Mouse (Mus musculus) neural tube, embryonic 12.5 days (tissue): ENCODE results near the gene Tmem121b. TPM values are rescaled to one million over a fixed set of nuclear protein-coding genes. Genes with fewer than 3 reads are reported as not detected.

Experiments
- ATAC-seq: fragments of 200-750 bp; cut with Nextera tagmentation; 2 replicates; pipeline ENCODE4 v1.8.0; 2017; ENCODE audit warnings: low read depth, mild to moderate bottlenecking, moderate TSS enrichment, moderate library complexity; ENCODE audit not compliant: low FRiP score
- H3K27ac ChIP-seq: fragments of 300-500 bp; sonication (generic); 2 replicates; pipeline ENCODE4 v1.5.1; 2016
- H3K27me3 ChIP-seq: fragments of 300-500 bp; sonication (generic); replicated peaks from 2 replicates; pipeline ENCODE4 v1.6.1; 2016; ENCODE audit warnings: mild to moderate bottlenecking
- H3K36me3 ChIP-seq: fragments of 300-500 bp; sonication (generic); 2 replicates; pipeline ENCODE4 v1.6.1; 2016; ENCODE audit warnings: mild to moderate bottlenecking
- H3K4me1 ChIP-seq: fragments of 300-500 bp; sonication (generic); 2 replicates; pipeline ENCODE4 v1.6.1; 2016
- H3K4me2 ChIP-seq: fragments of 300-500 bp; sonication (generic); replicated peaks from 2 replicates; pipeline ENCODE4 v1.6.1; 2016; ENCODE audit warnings: mild to moderate bottlenecking
- H3K4me3 ChIP-seq: fragments of 300-500 bp; sonication (generic); 2 replicates; pipeline ENCODE4 v1.5.1; 2016
- H3K9ac ChIP-seq: fragments of 300-500 bp; sonication (generic); 2 replicates; pipeline ENCODE4 v1.6.1; 2016; ENCODE audit warnings: mild to moderate bottlenecking
- H3K9me3 ChIP-seq: fragments of 300-500 bp; sonication (generic); 2 replicates; pipeline ENCODE4 v1.6.1; 2016; ENCODE audit warnings: mild to moderate bottlenecking
- WGBS: fragments of 180-500 bp; shearing (Covaris S2); methylation state at CpG from one replicate; pipeline ENCODE4 v1.1.7; 2016; 5-methylcytosine and 5-hydroxymethylcytosine counted together
- polyA plus RNA-seq: library from polyadenylated mRNA; unstranded; fragments of >200 nt; fragmentation: Nextera tagmentation; extraction: Ambion mirVana; gene quantifications from 2 replicates; pipeline ENCODE4 v1.2.1, GENCODE M21; 2016

Tmem121b gene
- polyA plus RNA-seq = 2.5 and 3.2 TPM in 2 replicates

GRCm38 (mm10) chr6:120493374-120494181 is at the start of gene Tmem121b:
Tmem121b (minus strand) TSS chr6:120493807.
- ATAC-seq = peak; percentile 88

GRCm38 (mm10) chr6:120542061-120542460 is 48.5 kb upstream of the Tmem121b start:
- Histone ChIP-seq H3K36me3 (no peaks in the 10 kb centered on the region), H3K9me3 (no peaks in the 10 kb centered on the region), H3K9ac (no peak overlapping the region), H3K4me3 (no peak overlapping the region), H3K4me2 (no peak overlapping the region), H3K27ac (no peak overlapping the region), H3K4me1 (peaks cover 5% of the 10 kb centered on the region; the same call in 1 of the 2 replicates), H3K27me3 (no peaks in the 10 kb centered on the region)
- ATAC-seq = no peak
- WGBS = 6% methylated on average over 1 of the region's 1 CpGs

More at GRCm38 (mm10) chr6:120493374-120494181, at the start of gene Tmem121b:
- peak within 1 kb of the TSS; percentile 86 for H3K4me2 ChIP-seq
- peak within 1 kb of the TSS; percentile 95 for H3K27ac ChIP-seq
- H3K36me3 ChIP-seq = no peaks in the 10 kb centered on the region
- peaks cover 19% of the 10 kb centered on the region for H3K27me3 ChIP-seq
- no peaks in the 10 kb centered on the region for H3K9me3 ChIP-seq
- H3K9ac ChIP-seq = peak within 1 kb of the TSS; percentile 88
- peaks cover 52% of the 10 kb centered on the region for H3K4me1 ChIP-seq
- peak within 1 kb of the TSS; percentile 81 for H3K4me3 ChIP-seq
- under 1% methylated on average over 75 of the region's 84 CpGs for WGBS

- no peaks in the 10 kb centered on the region for H3K9me3 ChIP-seq
- no peak overlapping the region for H3K4me2 ChIP-seq
- H3K27me3 ChIP-seq = no peaks in the 10 kb centered on the region
- H3K27ac ChIP-seq = no peak overlapping the region
- 51% methylated on average over 2 of the region's 2 CpGs for WGBS
- no peak overlapping the region for H3K4me3 ChIP-seq
- H3K4me1 ChIP-seq = peaks cover 5% of the 10 kb centered on the region; the same call in 1 of the 2 replicates
- H3K9ac ChIP-seq = no peak overlapping the region
- ATAC-seq = no peak
- no peaks in the 10 kb centered on the region for H3K36me3 ChIP-seq
Measured at GRCm38 (mm10) chr6:120541386-120541785, 47.8 kb upstream of the Tmem121b start.

- WGBS = 24% methylated on average over 10 of the region's 10 CpGs
- Histone ChIP-seq H3K4me2 (peak overlapping the region; percentile 57), H3K27ac (no peak overlapping the region; the same call in 1 of the 2 replicates), H3K27me3 (no peaks in the 10 kb centered on the region), H3K9me3 (no peaks in the 10 kb centered on the region), H3K36me3 (no peaks in the 10 kb centered on the region), H3K4me1 (peaks cover 5% of the 10 kb centered on the region; the same call in 1 of the 2 replicates), H3K4me3 (no peak overlapping the region), H3K9ac (no peak overlapping the region)
- ATAC-seq = peak; percentile 18; the same call in 1 of the 2 replicates
Measured at GRCm38 (mm10) chr6:120539781-120540231, 46.2 kb upstream of the Tmem121b start.

- 1% methylated on average over 16 of the region's 16 CpGs for WGBS
- no peaks in the 10 kb centered on the region for H3K36me3 ChIP-seq
- 0 out of 2 replicates have a peak overlapping the region, but pooled peaks have one; percentile 14 for H3K9ac ChIP-seq
- H3K27me3 ChIP-seq = no peaks in the 10 kb centered on the region
- H3K9me3 ChIP-seq = no peaks in the 10 kb centered on the region
- peak; percentile 97 for ATAC-seq
- peak overlapping the region; percentile 57 for H3K4me2 ChIP-seq
- peak overlapping the region; percentile 18; the same call in 1 of the 2 replicates for H3K4me3 ChIP-seq
- no peak overlapping the region; the same call in 1 of the 2 replicates for H3K27ac ChIP-seq
- H3K4me1 ChIP-seq = peaks cover 5% of the 10 kb centered on the region; the same call in 1 of the 2 replicates
Measured at GRCm38 (mm10) chr6:120539132-120539759, 45.6 kb upstream of the Tmem121b start.

- no peak overlapping the region for H3K4me2 ChIP-seq
- no peaks in the 10 kb centered on the region for H3K36me3 ChIP-seq
- ATAC-seq = no peak
- no peak overlapping the region for H3K4me3 ChIP-seq
- H3K9ac ChIP-seq = no peak overlapping the region
- 80% methylated on average over 2 of the region's 2 CpGs for WGBS
- no peaks in the 10 kb centered on the region for H3K27me3 ChIP-seq
- H3K9me3 ChIP-seq = no peaks in the 10 kb centered on the region
- H3K27ac ChIP-seq = no peak overlapping the region
- H3K4me1 ChIP-seq = peaks cover 5% of the 10 kb centered on the region; the same call in 1 of the 2 replicates
Measured at GRCm38 (mm10) chr6:120536337-120536736, 42.7 kb upstream of the Tmem121b start.

GRCm38 (mm10) chr6:120532594-120532993 is 39.0 kb upstream of the Tmem121b start:
- 77% methylated on average over 1 of the region's 1 CpGs for WGBS
- Histone ChIP-seq H3K4me1 (peaks cover 21% of the 10 kb centered on the region), H3K27me3 (no peaks in the 10 kb centered on the region), H3K9me3 (no peaks in the 10 kb centered on the region), H3K9ac (no peak overlapping the region), H3K4me3 (no peak overlapping the region), H3K27ac (no peak overlapping the region), H3K36me3 (no peaks in the 10 kb centered on the region), H3K4me2 (no peak overlapping the region)
- no peak for ATAC-seq

GRCm38 (mm10) chr6:120531020-120531965 is 37.7 kb upstream of the Tmem121b start, which contains the start of gene Hdhd5:
Hdhd5 (minus strand) TSS chr6:120531319.
- no peaks in the 10 kb centered on the region for H3K9me3 ChIP-seq
- H3K36me3 ChIP-seq = no peaks in the 10 kb centered on the region
- H3K4me2 ChIP-seq = peak within 1 kb of the TSS; percentile 75
- H3K9ac ChIP-seq = peak within 1 kb of the TSS; percentile 91
- WGBS = under 1% methylated on average over 75 of the region's 75 CpGs
- peak within 1 kb of the TSS; percentile 92 for H3K4me3 ChIP-seq
- peak within 1 kb of the TSS; percentile 32; the same call in 1 of the 2 replicates for H3K27ac ChIP-seq
- H3K4me1 ChIP-seq = peaks cover 21% of the 10 kb centered on the region
- H3K27me3 ChIP-seq = no peaks in the 10 kb centered on the region
- peak; percentile 98 for ATAC-seq

GRCm38 (mm10) chr6:120529123-120529522 is 35.5 kb upstream of the Tmem121b start:
- H3K9ac ChIP-seq = no peak overlapping the region
- H3K27ac ChIP-seq = no peak overlapping the region
- no peak for ATAC-seq
- H3K4me3 ChIP-seq = no peak overlapping the region
- H3K4me2 ChIP-seq = peak overlapping the region; percentile 75; the same call in 1 of the 2 replicates
- no peaks in the 10 kb centered on the region for H3K27me3 ChIP-seq
- WGBS = 72% methylated on average over 4 of the region's 4 CpGs
- peaks cover 21% of the 10 kb centered on the region for H3K4me1 ChIP-seq
- no peaks in the 10 kb centered on the region for H3K36me3 ChIP-seq
- no peaks in the 10 kb centered on the region for H3K9me3 ChIP-seq

- WGBS = 94% methylated on average over 5 of the region's 5 CpGs
- Histone ChIP-seq H3K4me2 (no peak overlapping the region), H3K36me3 (peaks cover 32% of the 10 kb centered on the region)
Measured at GRCm38 (mm10) chr6:120524796-120525195, 31.2 kb upstream of the Tmem121b start.

GRCm38 (mm10) chr6:120519647-120520046 is 26.0 kb upstream of the Tmem121b start:
- H3K4me3 ChIP-seq = no peak overlapping the region
- H3K36me3 ChIP-seq = peaks cover 59% of the 10 kb centered on the region
- no peak for ATAC-seq
- H3K27me3 ChIP-seq = no peaks in the 10 kb centered on the region
- H3K9me3 ChIP-seq = no peaks in the 10 kb centered on the region
- H3K27ac ChIP-seq = no peak overlapping the region
- no peak overlapping the region for H3K9ac ChIP-seq
- H3K4me1 ChIP-seq = no peaks in the 10 kb centered on the region
- 88% methylated on average over 5 of the region's 5 CpGs for WGBS
- H3K4me2 ChIP-seq = no peak overlapping the region

More at GRCm38 (mm10) chr6:120524796-120525195, 31.2 kb upstream of the Tmem121b start:
- Histone ChIP-seq H3K27me3 (no peaks in the 10 kb centered on the region), H3K4me3 (no peak overlapping the region), H3K9ac (no peak overlapping the region), H3K4me1 (peaks cover 16% of the 10 kb centered on the region), H3K9me3 (no peaks in the 10 kb centered on the region), H3K27ac (no peak overlapping the region)
- no peak for ATAC-seq
